8 mouse cellular contexts compared by ENCODE assay signal in the genomic region with DNA sequence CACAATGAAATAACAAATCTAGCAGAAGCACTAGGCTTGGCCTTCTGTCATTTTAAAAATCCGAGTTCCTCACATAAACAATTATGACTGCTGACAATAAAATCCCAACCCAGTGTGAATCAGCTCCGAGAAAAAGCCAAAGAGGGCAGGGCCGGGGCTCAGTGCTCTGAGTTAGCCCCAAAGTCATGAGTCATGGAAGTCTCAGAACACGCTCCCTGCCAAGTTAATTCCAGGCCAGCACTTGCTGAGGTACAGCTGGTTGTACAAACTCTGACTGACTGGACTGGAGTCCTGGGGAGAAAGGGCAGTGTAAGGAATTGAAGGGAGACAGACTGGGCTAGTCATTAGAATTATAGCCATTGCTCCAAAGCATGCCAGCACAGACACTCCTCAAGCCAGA. TPM values are rescaled to one million over a fixed set of nuclear protein-coding genes. Genes with fewer than 3 reads are reported as not detected.
DNase-seq lines count a peak whose midpoint lies in the region; ATAC-seq lines count a peak whose summit lies in the region.

No protein-coding gene starts in this region.

- ATAC-seq in heart, embryonic 15.5 days (replicated peaks; ENCODE audit: insufficient number of reproducible peaks, insufficient read depth, low FRiP score, low read depth), result no peak
- no peak for ATAC-seq in frontal cortex, adult (ENCODE audit: low TSS enrichment)

- no peak overlapping the region for H3K4me3 ChIP-seq in heart, embryonic 15.5 days
- H3K4me3 ChIP-seq in embryonic facial prominence, embryonic 10.5 days, result no peak overlapping the region

- peaks cover 34% of the 10 kb centered on the region for H3K4me1 ChIP-seq in heart, embryonic 15.5 days (replicated peaks)
- peaks cover 31% of the 10 kb centered on the region for H3K4me1 ChIP-seq in embryonic facial prominence, embryonic 10.5 days

- 48% methylated on average over 4 of the region's 4 CpGs for WGBS in heart, embryonic 15.5 days
- 83% methylated on average over 4 of the region's 4 CpGs for WGBS in embryonic facial prominence, embryonic 10.5 days

- H3K9me3 ChIP-seq in heart, embryonic 15.5 days (replicated peaks), result no peaks in the 10 kb centered on the region
- no peaks in the 10 kb centered on the region for H3K9me3 ChIP-seq in embryonic facial prominence, embryonic 10.5 days

- H3K4me2 ChIP-seq in heart, embryonic 15.5 days, result no peak overlapping the region

- H3K27me3 ChIP-seq in heart, embryonic 15.5 days, result no peaks in the 10 kb centered on the region
- H3K27me3 ChIP-seq in embryonic facial prominence, embryonic 10.5 days (replicated peaks; ENCODE audit: low read depth, poor library complexity, severe bottlenecking), result no peaks in the 10 kb centered on the region

- H3K36me3 ChIP-seq in heart, embryonic 15.5 days, result no peaks in the 10 kb centered on the region
- H3K36me3 ChIP-seq in embryonic facial prominence, embryonic 10.5 days (replicated peaks), result no peaks in the 10 kb centered on the region

- DNase-seq in 416B (ENCODE audit: low read depth), result peak; percentile 20
- peak; percentile 88 for DNase-seq in adrenal gland, adult 8-10 months
- DNase-seq in lung, postnatal 10 days, result peak; percentile 81
- DNase-seq in thymus, postnatal 0 days (ENCODE audit: low spot score), result no peak
- DNase-seq in spleen, postnatal 10 days (ENCODE audit: low spot score in 2 of 2), result no peak
- no peak for DNase-seq in embryonic facial prominence, embryonic 10.5 days (ENCODE audit: low spot score)

- no peak overlapping the region for H3K9ac ChIP-seq in heart, embryonic 15.5 days

- H3K27ac ChIP-seq in heart, embryonic 15.5 days, result peak overlapping the region; percentile 48
- no peak overlapping the region for H3K27ac ChIP-seq in embryonic facial prominence, embryonic 10.5 days (replicated peaks)

RNA-seq across cellular contexts. Expression of gene Akap13, which starts 28.0 kb away (rescaled TPM):
- 100 to 1,000 TPM in 2 of 4 experiments, 10 to 100 TPM in 2; 52.8 to 141 (median 95.6) TPM for total RNA-seq in adrenal gland, adult 8-10 months (2022)
- 43.4 and 48.0 TPM in 2 replicates for polyA plus RNA-seq in heart, embryonic 15.5 days (2015; fragmentation: Nextera tagmentation; extraction: Ambion mirVana)
- polyA plus RNA-seq in thymus, postnatal 0 days (2015; fragmentation: Nextera tagmentation; extraction: Ambion mirVana), result 47.3 and 72.9 TPM in 2 replicates
- 34.5 and 37.6 TPM in 2 replicates for polyA plus RNA-seq in embryonic facial prominence, embryonic 10.5 days (2016; fragmentation: Nextera tagmentation; extraction: Ambion mirVana)

Comparison
In these comparisons a context has a peak if more than half of its experiments do, and no peak if none do; other contexts are left out.
1. DNase-seq: peak in 416B (single experiment), adrenal gland, adult 8-10 months (single experiment) and lung, postnatal 10 days (single experiment); none in thymus, postnatal 0 days (single experiment), spleen, postnatal 10 days (0 of 2) and embryonic facial prominence, embryonic 10.5 days (single experiment).